Mouse (Mus musculus) cerebellum, adult 11-12 months (tissue): Measurements from ENCODE around the gene Gm14226.
"Not testable (repeated sequence)": the region's sequence is repeated elsewhere in the genome, so short reads cannot be mapped to it uniquely, and the experiment has no call there.

Experiments used
- DNase-seq: peaks from one replicate; pipeline ENCODE4 v3.0.0; 2022

Gm14226 gene

GRCm38 (mm10) chr2:155050108-155050503 lies 32.0 kb downstream of the Gm14226 start:
- no peak for DNase-seq

DNA sequence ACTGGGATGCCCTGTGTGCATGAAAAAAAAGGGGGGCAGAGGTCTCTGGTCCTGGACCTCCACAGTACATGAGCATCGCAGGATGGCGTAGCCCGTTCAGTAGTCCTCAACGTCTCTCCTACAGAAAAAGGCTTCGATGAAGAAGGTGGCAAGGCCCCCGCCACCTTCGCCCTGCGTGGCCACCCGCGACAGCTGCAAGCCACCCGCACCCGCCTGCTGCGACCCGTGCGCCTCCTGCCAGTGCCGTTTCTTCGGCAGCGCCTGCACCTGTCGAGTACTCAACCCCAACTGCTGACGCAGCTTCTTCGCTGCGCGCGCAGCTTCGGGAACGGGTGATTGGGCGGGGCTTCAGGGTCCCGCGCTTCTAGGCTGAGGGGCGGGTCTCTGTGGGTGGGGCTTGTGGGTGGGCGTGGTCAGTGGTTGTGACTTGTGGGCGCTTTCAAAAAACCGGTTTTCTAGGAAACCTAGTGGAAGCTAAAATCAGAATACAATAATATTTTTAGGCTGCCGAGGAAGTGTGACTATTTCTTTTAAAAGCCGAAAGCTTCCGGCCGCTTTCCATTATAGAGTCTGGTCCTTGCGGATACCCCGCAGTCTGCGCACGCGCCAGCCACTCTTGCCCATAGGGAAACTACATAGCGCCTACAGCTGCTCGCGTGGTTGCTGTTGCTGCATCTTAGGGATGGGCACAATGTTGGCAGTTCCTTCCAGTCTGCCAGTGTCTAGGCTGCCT lies 32.6 kb downstream of the Gm14226 start:
- DNase-seq = peak; percentile 95

DNA sequence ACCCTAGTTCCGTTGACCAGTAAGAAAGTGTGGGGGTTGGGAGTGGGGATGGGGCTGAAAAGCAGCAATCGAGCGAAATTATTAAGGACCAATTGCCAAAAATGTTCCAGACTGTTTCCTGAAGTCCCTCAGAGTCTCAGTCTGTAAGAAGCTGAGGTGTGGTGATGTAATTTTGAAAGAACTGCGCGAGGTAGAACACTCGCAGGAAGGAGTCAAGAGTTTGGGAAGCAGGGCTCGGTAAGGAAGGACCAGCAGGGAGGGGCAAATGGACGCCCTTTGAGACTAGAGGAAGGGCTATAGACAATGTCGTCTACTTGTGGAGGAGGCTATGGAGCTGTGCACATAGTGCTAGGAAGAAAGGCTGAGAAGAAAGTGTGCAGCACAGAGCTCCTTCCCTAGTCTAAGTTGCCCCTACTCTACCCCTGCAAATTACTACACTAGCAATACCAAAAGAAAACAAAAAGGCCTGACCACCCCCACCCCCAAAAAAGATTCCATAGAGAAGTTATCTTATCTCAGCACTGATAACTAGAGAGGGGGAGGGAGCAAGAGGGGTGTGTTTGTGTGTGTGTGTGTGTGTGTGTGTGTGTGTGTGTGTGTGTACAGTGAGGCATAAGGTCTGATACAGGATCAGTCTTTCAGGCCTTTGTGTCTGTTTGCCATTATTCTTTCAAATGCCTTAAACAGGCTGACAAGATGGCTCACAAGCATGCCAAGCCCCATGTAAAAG lies 33.7 kb downstream of the Gm14226 start:
- no peak for DNase-seq

- DNase-seq = no peak
These were observed 34.6 kb downstream of the Gm14226 start for GRCm38 (mm10) chr2:155052681-155053080.

GRCm38 (mm10) chr2:155053512-155053911 lies 35.4 kb downstream of the Gm14226 start:
- DNase-seq = not testable (repeated sequence)

DNA sequence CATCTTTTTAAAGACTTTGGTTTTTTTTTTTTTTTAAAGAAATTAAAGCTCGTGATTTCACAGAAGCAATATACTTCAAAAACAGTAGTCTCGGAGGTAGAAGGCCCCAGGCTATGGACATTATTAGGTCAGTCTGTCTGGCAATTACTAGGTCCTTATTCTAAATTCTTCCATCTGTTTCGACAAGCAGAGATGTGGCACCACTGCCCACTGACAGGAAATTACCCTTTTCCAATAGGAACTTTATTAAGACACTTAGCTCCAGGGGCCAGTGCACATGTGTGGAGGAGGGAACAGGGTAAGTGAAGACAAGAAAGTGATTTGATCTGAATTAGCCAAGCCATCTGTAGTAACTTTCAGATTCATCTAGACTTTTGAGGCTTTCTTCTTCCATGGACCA lies 36.6 kb downstream of the Gm14226 start:
- DNase-seq = no peak

- DNase-seq = no peak
These were observed 38.1 kb downstream of the Gm14226 start for GRCm38 (mm10) chr2:155056076-155056578.

GRCm38 (mm10) chr2:155057361-155057760 lies 39.3 kb downstream of the Gm14226 start:
- DNase-seq = no peak

GRCm38 (mm10) chr2:155071027-155071426 lies 53.0 kb downstream of the Gm14226 start:
- no peak for DNase-seq

- no peak for DNase-seq
These were observed 54.5 kb downstream of the Gm14226 start for GRCm38 (mm10) chr2:155072353-155073145.

DNA sequence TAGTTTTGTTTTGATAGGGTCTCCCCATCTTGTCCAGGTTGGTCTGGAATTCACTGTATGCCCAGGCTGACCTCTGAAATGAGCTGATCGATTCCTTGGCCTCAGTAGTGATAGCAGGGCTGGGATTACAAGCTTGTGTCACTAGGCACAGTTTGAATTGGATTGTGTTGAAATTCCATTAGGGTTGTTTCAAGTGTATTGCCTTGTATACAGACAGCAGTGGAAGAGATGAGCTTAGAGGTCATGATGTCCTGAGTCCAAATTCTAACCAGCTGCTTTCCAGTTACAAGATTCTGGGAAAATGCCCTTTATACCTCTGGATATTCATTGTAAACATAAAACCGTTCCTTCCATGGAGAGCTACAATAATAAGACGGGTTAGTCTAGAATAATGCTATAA lies 55.3 kb downstream of the Gm14226 start:
- no peak for DNase-seq

DNA sequence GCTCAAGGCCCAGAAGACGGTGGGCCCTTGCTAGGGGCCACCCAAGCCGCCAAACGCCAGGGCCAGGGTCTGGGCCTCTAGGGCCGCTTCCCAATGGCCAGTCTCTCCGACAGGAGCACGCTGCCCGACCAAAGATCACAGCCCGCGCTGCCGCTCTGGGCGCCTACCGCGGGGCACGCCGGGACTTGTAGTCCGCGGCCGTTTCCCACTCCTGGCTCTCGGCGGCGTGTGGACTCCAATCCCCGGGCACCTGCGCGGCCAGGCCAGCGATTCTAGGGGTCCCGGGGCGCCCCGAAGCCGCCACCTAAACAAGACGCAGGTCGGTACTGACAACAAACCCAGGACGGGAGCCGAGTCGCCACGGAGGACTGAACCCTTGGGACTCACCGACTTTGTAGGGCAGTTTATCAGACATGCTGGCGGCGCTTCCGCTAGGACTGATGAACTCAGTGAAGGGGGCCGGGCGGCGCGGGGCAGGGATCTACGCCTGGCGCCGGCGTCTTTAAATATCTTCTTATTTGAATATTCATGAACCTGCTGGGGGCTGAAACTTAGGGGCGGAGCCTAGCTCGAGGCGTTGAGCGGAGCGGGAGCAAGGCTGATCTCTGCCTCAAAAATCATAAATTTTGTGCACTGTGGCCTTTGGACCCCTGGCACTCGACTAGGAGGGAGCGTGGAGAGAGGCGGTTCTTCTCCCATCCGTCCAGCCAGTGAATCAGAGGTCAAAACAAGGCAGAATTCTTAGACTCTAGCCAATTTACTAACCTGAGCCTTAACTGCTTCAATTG lies 56.1 kb downstream of the Gm14226 start, which contains the start of gene Ahcy:
TSS of gene Ahcy (minus strand) at position 520 of the 788 bp plus-strand sequence.
- DNase-seq = peak; percentile 91

- DNase-seq = peak; percentile 42
These were observed 56.8 kb downstream of the Gm14226 start for GRCm38 (mm10) chr2:155074766-155075330.

DNA sequence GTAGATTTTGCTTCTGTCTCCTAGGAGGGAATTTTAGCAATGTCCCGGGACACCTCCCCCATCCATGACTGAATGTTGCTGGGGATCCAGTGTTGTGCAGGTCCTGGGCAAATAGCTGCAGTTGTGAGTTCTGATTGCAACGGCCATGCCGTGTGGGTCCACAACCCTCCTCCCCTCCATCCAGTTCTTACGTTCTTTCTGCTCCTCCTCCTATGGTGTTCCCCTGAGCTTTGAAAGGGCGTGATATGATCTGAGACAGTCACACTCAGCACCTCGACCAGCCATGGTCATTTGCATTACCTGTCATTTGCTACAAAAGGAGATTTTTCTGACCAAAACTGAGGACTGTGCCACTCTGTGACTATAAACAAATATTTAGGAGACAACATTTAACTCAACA lies 57.6 kb downstream of the Gm14226 start:
- DNase-seq = no peak
